Mouse (Mus musculus) left cerebral cortex, postnatal 36 days (tissue): ENCODE results near the gene Ppp4r4. TPM values are rescaled to one million over a fixed set of nuclear protein-coding genes. Genes with fewer than 3 reads are reported as not detected.
"Not testable (repeated sequence)": the region's sequence is repeated elsewhere in the genome, so short reads cannot be mapped to it uniquely, and the experiment has no call there.

Experiments used
- DNase-seq, 2 experiments: peaks; one replicate each; pipeline ENCODE4 v3.0.0; 2021 to 2022; ENCODE audit warnings: low spot score in 2 of 2, mixed read lengths in 1 of 2
- intact Hi-C: fragments of 180-260 bp; cut with DNase I; formaldehyde crosslinking; loops from one replicate; pipeline ENCODE4 v1.15.1; 2025
- total RNA-seq, 2 experiments: library from RNA; stranded (reverse); gene quantifications; 2 replicates each; pipeline ENCODE4 v1.2.3; 2021

Gene Ppp4r4
- total RNA-seq, 2 experiments from 2014 or later = 23.4 to 25.1 TPM

DNA sequence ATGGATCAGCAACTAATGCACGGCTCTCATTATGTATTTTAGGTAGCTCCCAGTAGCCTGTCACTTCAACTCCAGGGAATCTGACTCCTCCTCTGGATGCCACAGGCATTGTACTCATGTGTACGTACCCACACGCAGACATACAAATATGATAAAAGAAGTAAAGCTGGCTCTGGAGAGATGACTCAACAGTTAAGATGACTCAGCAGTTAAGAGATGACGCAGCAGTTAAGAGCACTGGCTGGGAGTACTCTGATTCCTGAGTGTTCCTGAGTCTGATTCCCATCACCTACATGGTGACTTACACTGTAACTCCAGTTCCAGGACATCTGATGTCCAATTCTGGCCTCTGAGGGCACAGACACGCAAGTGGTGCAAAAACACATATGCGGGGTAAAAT lies 13.4 kb upstream of the Ppp4r4 start:
- DNase-seq = no peak
- intact Hi-C loops = no loop called here

DNA sequence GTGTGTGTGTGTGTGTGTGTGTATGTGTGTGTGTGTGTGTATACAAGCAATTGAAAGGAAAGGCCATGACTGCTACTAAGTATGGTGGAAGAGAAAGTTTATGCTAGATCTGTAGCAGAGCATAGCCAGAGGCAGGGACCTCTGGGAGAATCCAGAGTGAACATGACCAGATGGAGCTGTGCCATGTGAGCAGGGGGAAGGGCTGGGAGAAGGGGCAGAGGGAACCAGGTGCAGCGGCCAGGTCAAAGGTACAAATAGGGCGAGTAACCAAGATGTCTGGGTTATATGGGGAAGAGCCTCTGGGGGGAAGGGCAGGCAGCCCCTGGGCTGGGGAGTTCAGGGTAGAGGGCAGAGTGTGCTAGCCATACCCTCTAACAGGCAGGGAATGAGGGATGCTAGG lies 1.5 kb upstream of the Ppp4r4 start:
- no peak for DNase-seq
- intact Hi-C loops = no loop called here

- no peak for DNase-seq
- intact Hi-C loops = loop anchor here (1.0 kb wide), 1 partner anchor 19 kb away; no protein-coding TSS in a partner anchor
These were observed 739 bp downstream of the Ppp4r4 start for GRCm38 (mm10) chr12:103532649-103533395.

DNA sequence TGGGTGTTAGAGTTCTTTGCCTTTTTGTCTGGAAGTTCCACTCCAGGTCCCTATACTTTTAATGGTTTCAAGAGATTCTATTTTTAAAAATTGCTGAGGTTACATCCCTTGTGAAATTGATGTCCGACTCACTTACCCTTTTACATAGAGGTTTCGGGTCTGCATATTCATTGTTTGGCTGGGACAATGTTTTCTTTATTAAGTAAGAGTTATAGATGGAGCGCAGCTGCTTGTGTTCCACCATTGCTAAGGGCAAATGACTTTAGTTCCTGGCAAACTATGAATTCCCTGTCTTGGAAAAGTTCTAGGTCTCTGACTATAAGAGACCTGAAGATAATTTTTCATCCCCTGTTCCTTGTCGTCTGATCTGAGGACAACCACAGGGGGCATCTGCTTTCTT lies 8.3 kb downstream of the Ppp4r4 start:
- DNase-seq = no peak
- intact Hi-C loops = no loop called here

DNA sequence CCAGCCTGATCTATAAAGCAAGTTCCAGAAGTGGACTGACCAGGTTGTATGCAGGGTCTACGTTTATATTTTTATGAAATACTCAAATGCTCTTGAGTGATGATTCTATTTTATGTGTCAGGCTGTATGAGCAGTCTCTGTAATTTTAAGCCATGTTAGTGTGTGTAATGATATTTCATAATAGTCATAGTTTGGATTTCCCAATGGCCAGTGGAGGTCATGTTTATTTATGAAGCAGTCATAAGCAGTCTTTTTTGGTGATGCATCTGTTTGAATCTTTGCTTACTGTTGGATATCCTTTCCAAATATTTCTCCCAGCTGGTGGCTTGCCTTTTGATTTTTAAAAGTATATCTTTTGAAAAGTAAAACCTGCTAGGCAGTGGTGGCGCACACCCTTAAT lies 11.3 kb downstream of the Ppp4r4 start:
- DNase-seq = no peak
- intact Hi-C loops = no loop called here

DNA sequence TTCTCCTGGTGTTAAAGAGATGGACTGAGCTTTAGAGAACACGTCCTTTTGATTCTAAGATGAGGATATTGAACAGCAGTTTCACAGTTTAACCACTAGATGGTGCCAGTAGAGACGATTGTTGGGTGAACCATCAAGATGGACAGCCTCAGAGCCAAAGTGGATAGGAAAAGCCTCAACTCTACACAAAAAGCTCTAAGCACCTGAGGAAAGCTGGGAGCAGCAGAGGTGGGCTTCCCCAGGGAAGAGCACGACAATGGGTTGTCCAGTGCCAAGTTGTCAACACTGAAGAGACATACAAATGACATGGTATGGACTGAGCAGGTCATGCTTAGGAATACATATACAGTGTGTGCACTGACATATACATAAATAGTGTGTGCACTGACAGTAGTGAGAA lies 12.1 kb downstream of the Ppp4r4 start:
- no peak for DNase-seq
- intact Hi-C loops = no loop called here

- intact Hi-C loops = no loop called here
These were observed 15.4 kb downstream of the Ppp4r4 start for GRCm38 (mm10) chr12:103547438-103547837.

DNA sequence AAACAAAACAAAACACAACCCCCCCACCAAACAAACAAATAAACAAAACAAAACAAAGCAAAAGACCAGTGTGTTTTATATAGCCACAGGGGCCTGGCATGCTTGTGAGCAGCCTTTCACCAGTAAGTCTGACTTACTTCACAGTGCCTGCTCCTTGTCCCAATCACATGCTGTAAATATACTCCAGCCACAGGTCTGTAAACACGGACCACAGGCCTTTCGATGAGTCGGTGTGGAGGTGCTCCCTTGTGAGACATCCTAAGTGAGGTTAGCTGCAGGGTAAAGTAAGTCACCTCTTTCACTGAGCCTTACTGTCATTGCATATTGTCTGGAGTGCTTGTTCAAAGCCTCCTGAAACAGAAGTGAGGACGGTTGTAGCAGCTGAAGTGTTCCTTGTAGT lies 16.4 kb downstream of the Ppp4r4 start:
- no peak for DNase-seq
- intact Hi-C loops = no loop called here

More at GRCm38 (mm10) chr12:103547438-103547837, 15.4 kb downstream of the Ppp4r4 start:
- no peak for DNase-seq

- intact Hi-C loops = no loop called here
These were observed 18.0 kb downstream of the Ppp4r4 start for GRCm38 (mm10) chr12:103550047-103550446.

DNA sequence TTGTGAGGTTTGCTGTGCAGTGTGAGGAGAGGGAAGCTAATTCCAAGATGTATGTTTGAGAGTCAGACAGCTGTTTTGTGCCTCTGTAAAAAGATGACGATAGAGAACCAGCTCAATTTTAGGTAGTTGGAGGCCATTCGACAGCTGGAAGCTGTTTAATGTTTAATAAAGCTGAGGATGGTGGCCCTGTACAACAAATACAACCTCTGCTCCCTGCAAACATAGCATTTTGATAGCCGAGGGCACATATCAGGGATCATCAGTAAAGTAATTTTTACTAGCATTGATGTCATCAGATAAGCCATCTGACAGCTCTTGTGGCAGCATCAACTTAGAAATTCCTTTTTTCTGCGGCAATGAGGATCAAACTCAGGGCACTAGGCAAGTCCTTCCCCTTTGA lies 19.3 kb downstream of the Ppp4r4 start:
- intact Hi-C loops = no loop called here
- DNase-seq = no peak

More at GRCm38 (mm10) chr12:103550047-103550446, 18.0 kb downstream of the Ppp4r4 start:
- DNase-seq = no peak

GRCm38 (mm10) chr12:103552506-103552905 lies 20.4 kb downstream of the Ppp4r4 start:
- intact Hi-C loops = no loop called here
- DNase-seq = no peak

DNA sequence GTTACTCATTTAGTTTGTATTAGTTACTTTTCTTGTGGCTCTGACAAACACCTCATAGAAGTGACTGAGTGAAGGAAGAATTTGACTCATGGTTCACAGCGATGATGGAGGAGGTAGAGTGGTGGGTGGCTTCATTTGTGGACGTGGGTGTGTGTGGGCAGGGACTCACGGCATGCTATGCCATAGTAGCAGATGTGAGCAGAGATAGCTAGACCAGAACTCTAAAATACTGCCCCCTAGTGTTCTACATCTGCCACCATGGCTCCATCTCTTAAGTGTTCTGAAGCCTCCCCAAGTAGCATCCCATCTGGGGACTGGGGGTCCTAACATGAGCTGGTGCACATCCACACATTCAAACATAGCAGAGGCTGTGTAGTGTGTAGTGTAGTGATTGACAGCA lies 21.4 kb downstream of the Ppp4r4 start:
- DNase-seq = no peak
- intact Hi-C loops = no loop called here

GRCm38 (mm10) chr12:103556856-103557255 lies 24.8 kb downstream of the Ppp4r4 start:
- DNase-seq = no peak
- intact Hi-C loops = no loop called here

- intact Hi-C loops = loop anchor here (5.0 kb wide), 1 partner anchor 67 kb away; no protein-coding TSS in a partner anchor
- DNase-seq = no peak
These were observed 32.6 kb downstream of the Ppp4r4 start for GRCm38 (mm10) chr12:103564726-103565125.

GRCm38 (mm10) chr12:103565151-103565550 lies 33.1 kb downstream of the Ppp4r4 start:
- no peak for DNase-seq
- intact Hi-C loops = loop anchor here (5.0 kb wide), 1 partner anchor 68 kb away; no protein-coding TSS in a partner anchor

DNA sequence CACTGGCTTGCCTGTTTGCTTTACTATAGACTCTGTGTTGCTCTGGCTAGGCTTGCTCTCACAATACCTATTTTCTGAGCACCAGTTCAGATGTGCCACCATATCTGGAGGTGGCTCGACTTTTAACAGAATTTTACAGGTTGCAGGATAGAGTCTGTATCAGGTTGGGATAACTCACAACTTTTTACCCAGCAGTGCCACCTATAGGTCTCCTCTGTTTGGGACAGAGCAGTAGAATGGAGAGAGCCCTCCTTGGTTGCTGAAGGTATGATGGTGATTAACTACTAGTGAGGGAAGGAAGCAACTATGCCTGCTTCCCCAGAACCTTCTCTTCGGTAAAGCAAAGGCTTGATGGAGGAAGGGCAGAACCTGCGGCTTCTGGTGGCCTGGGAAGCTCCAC lies 35.0 kb downstream of the Ppp4r4 start:
- DNase-seq = no peak
- intact Hi-C loops = loop anchor here (5.0 kb wide), 1 partner anchor 70 kb away; no protein-coding TSS in a partner anchor

GRCm38 (mm10) chr12:103569690-103570089 lies 37.6 kb downstream of the Ppp4r4 start:
- no peak for DNase-seq
- intact Hi-C loops = loop anchor here (5.0 kb wide), 1 partner anchor 72 kb away; no protein-coding TSS in a partner anchor

DNA sequence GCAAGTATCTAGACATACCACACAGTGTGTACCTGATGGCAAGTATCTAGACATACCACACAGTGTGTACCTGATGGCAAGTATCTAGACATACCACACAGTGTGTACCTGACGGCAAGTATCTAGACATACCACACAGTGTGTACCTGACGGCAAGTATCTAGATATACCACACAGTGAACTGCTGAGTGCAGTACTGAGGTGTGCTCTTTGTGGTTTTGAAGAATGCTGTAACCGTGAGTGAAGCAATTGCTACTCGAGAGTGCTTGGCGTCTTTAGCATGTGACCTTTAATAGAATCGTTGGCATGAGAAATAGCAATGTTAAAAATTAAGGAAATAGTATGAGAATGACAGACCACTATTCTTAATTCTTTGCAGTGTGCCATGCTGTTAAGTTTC lies 46.1 kb downstream of the Ppp4r4 start:
- intact Hi-C loops, DNase-seq: not testable (repeated sequence)

DNA sequence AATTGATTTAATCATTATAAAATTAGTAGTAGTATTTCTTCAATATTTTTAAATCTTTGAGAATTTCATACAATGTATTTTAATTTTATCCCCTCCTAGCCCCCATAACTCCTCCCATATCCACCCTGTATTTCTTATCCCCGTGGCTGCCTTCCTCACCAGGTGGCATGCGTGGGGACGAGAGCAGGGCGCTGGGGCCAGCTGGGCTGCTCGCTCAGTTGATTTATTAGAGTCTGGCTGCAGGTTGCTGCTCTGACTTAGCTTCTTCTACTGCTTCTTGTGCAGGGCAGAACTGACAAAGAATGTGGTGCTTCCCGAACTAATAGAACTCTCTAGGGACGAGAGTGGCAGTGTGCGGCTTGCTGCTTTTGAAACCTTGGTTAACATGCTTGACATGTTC lies 51.7 kb downstream of the Ppp4r4 start:
- no peak for DNase-seq

GRCm38 (mm10) chr12:103598411-103598810 lies 66.3 kb downstream of the Ppp4r4 start:
- no peak for DNase-seq
- intact Hi-C loops = no loop called here

More for the DNA sequence above, 51.7 kb downstream of the Ppp4r4 start:
- intact Hi-C loops = no loop called here

- no peak for DNase-seq
- intact Hi-C loops = no loop called here
These were observed 68.3 kb downstream of the Ppp4r4 start for GRCm38 (mm10) chr12:103600364-103600763.
